Mouse (Mus musculus) liver, adult 2 months (tissue): ENCODE measurements at regions not wholly inside any gene's neighbourhood (a gene's known extent, or its start where the extent isn't known, plus 50 kb on each side); places are given as distances from the start of the nearest gene placed in this dataset.

Experiments
- CTCF ChIP-seq: fragments of 200-500 bp; IDR thresholded peaks from 2 replicates; pipeline ENCODE4 v1.5.1; 2011; ENCODE audit warnings: low read depth, low read length, control low read depth
- POLR2A ChIP-seq: fragments of 200-500 bp; IDR thresholded peaks from 2 replicates; pipeline ENCODE4 v1.6.1; 2011; ENCODE audit warnings: low read length, control low read depth; ENCODE audit not compliant: insufficient read depth; ENCODE audit errors: extremely low read depth

- TF ChIP-seq CTCF: no peak
- no peak for TF ChIP-seq POLR2A
These were observed 126.1 kb upstream of the Mettl15 start for GRCm38 (mm10) chr2:109406591-109407079.
